Mouse (Mus musculus) thymus, adult 2 months (tissue): ENCODE measurements around the gene Celf5.

Experiments
- CTCF ChIP-seq: fragments of 200-500 bp; IDR thresholded peaks from 2 replicates; pipeline ENCODE4 v1.5.1; 2012; ENCODE audit warnings: mild to moderate bottlenecking, control low read depth, low read length, moderate library complexity, borderline replicate concordance; ENCODE audit not compliant: control insufficient read depth, poor library complexity, insufficient read depth; ENCODE audit errors: extremely low read depth
- POLR2A ChIP-seq: fragments of 200-500 bp; IDR thresholded peaks from 2 replicates; pipeline ENCODE4 v1.6.1; 2012; ENCODE audit warnings: mild to moderate bottlenecking, low read length, control low read depth, moderate library complexity; ENCODE audit not compliant: control insufficient read depth, poor library complexity, insufficient read depth; ENCODE audit errors: extremely low read depth

DNA sequence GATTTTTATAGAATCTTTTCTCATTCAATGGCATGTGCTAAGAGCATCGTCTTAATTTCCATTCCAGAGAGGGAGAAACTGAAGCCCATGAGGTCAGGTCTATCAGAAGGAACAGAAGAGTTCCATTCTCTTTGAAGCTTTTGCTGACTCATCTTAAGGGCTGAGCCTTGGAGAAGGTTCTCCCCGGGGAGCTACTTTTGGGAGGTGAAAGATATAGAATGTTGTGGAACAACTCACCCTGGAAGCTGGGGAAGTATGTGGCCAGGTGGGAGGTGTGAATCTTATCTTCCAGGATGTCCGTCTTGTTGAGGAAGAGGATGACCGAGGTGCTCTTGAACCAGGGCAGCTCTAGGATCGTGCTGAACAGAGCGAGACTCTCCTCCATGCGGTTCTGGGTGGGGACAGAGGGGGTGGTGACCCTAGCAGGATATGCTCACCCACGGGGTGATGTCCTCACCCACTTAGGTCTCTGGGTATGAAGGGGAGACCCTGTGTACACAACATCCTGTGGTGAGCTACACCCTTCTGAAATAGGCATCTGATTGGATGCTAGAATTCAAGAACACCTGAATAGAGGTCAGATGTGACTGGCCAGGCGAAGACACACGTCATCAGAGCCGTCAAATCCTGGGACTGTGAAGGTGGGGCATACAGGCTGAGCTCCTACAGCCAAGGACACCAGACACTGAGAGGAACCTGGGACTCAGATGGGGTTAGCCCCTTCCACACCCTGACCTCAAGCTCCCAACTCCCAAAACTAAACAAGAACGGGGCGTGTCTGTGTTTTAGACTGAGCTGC lies 25.4 kb upstream of the Celf5 start:
- TF ChIP-seq CTCF (no peak), POLR2A (no peak)
